Mouse (Mus musculus) bone marrow macrophage, adult 2 months (primary cell): ENCODE data around the gene Tacc2.

Experiments
- CTCF ChIP-seq: IDR thresholded peaks from 2 replicates; pipeline ENCODE4 v1.5.1; 2012; ENCODE audit warnings: low read depth, mild to moderate bottlenecking, low read length, moderate library complexity
- POLR2A ChIP-seq: IDR thresholded peaks from 2 replicates; pipeline ENCODE4 v1.6.1; 2012; ENCODE audit warnings: mild to moderate bottlenecking, low read depth, low read length, borderline replicate concordance

DNA sequence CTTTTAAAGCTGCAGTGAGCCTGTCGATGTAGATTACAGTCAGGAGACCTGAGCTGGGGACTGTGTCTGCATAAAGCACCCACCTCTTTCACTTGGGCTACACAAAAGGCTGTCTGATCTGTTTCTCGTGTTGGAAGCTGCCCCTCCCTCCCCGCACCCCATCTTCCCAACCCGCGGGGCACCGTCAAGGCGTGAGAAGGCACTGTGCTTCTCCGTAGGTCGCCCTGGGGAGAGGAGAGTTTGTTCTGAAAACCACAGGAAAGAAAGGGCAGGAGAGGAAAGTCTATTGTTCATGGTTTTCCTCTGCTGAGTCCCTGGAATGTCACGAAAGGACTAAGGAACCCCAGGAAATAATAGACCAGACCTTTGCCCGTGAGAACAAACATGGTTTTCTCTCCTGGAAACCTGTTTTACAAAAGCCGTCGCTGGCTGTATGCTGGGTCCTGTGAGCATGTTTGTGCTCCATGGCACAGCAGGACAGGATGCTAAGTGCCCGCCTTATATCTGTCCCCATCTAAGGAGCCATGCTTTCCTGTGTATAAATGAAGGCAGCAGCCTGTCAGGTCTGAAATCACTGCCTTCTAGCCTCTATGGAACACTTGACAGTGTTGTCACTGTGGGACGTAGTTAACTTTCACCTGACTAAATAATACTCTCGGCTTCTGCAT lies 142.8 kb downstream of the Tacc2 start:
- no peak for TF ChIP-seq POLR2A
- TF ChIP-seq CTCF, result no peak
